Mouse (Mus musculus): ENCODE data around the gene Olfr1211. TPM values are rescaled to one million over a fixed set of nuclear protein-coding genes. Genes with fewer than 3 reads are reported as not detected.

Gene Olfr1211
- not detected in 2 replicates for polyA plus RNA-seq (2016; fragmentation: Nextera tagmentation; extraction: Ambion mirVana)

DNA sequence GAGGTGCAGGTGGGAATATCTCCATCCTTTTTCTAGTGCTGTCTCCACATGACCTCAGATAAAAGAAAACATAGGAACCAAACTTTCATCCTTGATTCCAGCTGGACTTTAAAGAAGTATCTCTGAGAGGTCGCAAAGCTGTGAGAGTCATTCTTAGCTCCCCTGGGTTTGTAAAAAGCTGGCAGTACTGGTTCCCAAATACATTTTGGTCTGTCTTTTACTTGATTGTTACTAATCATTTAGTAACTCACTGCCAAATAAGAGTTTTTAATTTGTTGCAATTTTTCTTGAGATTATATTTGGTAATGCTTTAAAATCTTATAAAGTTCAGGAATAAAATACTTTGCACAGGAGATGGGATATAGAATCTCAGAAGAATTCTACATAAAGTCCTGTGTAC is at the start of gene Olfr1211:
TSS of gene Olfr1211 (minus strand) at position 101 of the 400 bp plus-strand sequence.
- no peak for DNase-seq (ENCODE audit: low spot score)
- Histone ChIP-seq H3K36me3 (no peaks in the 10 kb centered on the region), H3K4me3 (no peak within 1 kb of the TSS), H3K9me3 (no peaks in the 10 kb centered on the region), H3K27me3 (ENCODE audit: insufficient read depth, poor library complexity, severe bottlenecking) (no peaks in the 10 kb centered on the region), H3K4me1 (replicated peaks) (no peaks in the 10 kb centered on the region), H3K27ac (no peak within 1 kb of the TSS)
- WGBS = 94% methylated on average over 1 of the region's 1 CpGs

DNA sequence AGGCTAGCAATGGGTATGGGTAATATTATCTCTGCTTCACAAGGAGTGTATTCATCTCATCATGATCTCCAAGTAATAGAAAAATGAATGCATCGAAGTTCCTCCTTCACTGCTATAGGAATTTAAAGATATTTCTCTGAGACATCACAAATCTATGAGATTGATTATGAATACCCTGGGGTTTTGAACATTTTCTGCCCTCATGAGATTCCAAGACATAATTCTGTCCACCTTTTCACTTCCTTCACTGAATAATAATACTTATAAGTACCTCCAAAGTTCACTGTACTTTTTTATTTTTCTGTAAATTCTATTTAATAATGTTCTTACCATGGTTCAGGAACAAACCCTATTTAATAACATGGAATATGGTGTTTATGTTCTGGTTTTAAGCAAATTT is 42.3 kb upstream of the Olfr1211 start, which contains the start of gene Gm13762:
TSS of gene Gm13762 (minus strand) at position 101 of the 400 bp plus-strand sequence.
- no peak within 1 kb of the TSS for H3K4me3 ChIP-seq
- no peak for DNase-seq (ENCODE audit: low spot score)
- 82% methylated on average over 1 of the region's 1 CpGs for WGBS
- no peaks in the 10 kb centered on the region for H3K4me1 ChIP-seq (replicated peaks)
- no peaks in the 10 kb centered on the region for H3K36me3 ChIP-seq
- H3K9me3 ChIP-seq = no peaks in the 10 kb centered on the region
- H3K27me3 ChIP-seq (ENCODE audit: insufficient read depth, poor library complexity, severe bottlenecking) = no peaks in the 10 kb centered on the region
- no peak within 1 kb of the TSS for H3K27ac ChIP-seq

DNA sequence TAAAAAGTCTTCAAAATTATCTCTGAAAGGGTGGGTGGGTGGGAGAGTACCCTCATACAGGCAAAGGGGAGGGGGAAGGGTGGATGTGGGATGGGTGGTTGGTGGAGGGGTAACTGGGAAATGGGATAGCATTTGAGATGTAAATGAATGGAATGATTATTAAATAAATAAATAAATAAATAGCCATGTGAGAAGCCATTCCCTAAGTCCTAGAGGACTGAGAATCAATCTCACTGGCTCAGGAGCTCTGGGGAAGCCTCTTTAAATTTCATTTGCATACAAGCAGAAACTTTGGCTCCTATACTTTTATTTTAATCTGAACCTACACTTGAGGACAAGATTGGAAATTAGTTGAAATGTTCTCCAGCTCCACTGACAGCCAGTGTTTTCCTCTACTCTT is 15.8 kb upstream of the Olfr1211 start, which contains the start of gene Olfr1212:
TSS of gene Olfr1212 (plus strand) at position 301 of the 400 bp plus-strand sequence.
- H3K27me3 ChIP-seq (ENCODE audit: insufficient read depth, poor library complexity, severe bottlenecking) = no peaks in the 10 kb centered on the region
- H3K36me3 ChIP-seq = no peaks in the 10 kb centered on the region
- no peaks in the 10 kb centered on the region for H3K9me3 ChIP-seq
- DNase-seq (ENCODE audit: low spot score) = no peak
- H3K4me3 ChIP-seq = no peak within 1 kb of the TSS
- no peaks in the 10 kb centered on the region for H3K4me1 ChIP-seq (replicated peaks)
- H3K27ac ChIP-seq = no peak within 1 kb of the TSS

GRCm38 (mm10) chr2:88915057-88915456 is 22.9 kb downstream of the Olfr1211 start, which contains the start of gene Olfr1209:
TSS of gene Olfr1209 (minus strand) at chr2:88915157.
- DNase-seq (ENCODE audit: low spot score) = no peak
- 86% methylated on average over 3 of the region's 3 CpGs for WGBS
- Histone ChIP-seq H3K27ac (no peak within 1 kb of the TSS), H3K4me3 (no peak within 1 kb of the TSS), H3K36me3 (no peaks in the 10 kb centered on the region), H3K9me3 (no peaks in the 10 kb centered on the region), H3K4me1 (replicated peaks) (no peaks in the 10 kb centered on the region), H3K27me3 (ENCODE audit: insufficient read depth, poor library complexity, severe bottlenecking) (no peaks in the 10 kb centered on the region)

- Histone ChIP-seq H3K27me3 (ENCODE audit: insufficient read depth, poor library complexity, severe bottlenecking) (no peaks in the 10 kb centered on the region), H3K36me3 (no peaks in the 10 kb centered on the region), H3K4me1 (replicated peaks) (no peaks in the 10 kb centered on the region), H3K27ac (no peak within 1 kb of the TSS), H3K4me3 (no peak within 1 kb of the TSS), H3K9me3 (no peaks in the 10 kb centered on the region)
- DNase-seq (ENCODE audit: low spot score) = no peak
Measured at GRCm38 (mm10) chr2:88902211-88902610, 35.7 kb downstream of the Olfr1211 start, which contains the start of gene Olfr1208. TSS of gene Olfr1208 (minus strand) at chr2:88902311.

Other genes starting within 250 kb of the Olfr1211 start
- not detected in 2 replicates for gene Olfr1195, start 248.9 kb downstream of the Olfr1211 start, polyA plus RNA-seq (2016; fragmentation: Nextera tagmentation; extraction: Ambion mirVana)
- gene Olfr1196, start 233.5 kb downstream of the Olfr1211 start, polyA plus RNA-seq (2016; fragmentation: Nextera tagmentation; extraction: Ambion mirVana) = not detected in 2 replicates
- gene Olfr1197, start 205.7 kb downstream of the Olfr1211 start, polyA plus RNA-seq (2016; fragmentation: Nextera tagmentation; extraction: Ambion mirVana) = not detected in 2 replicates
- gene Olfr1198, start 186.7 kb downstream of the Olfr1211 start, polyA plus RNA-seq (2016; fragmentation: Nextera tagmentation; extraction: Ambion mirVana) = not detected in 2 replicates
- gene Olfr1199, start 177.6 kb downstream of the Olfr1211 start, polyA plus RNA-seq (2016; fragmentation: Nextera tagmentation; extraction: Ambion mirVana) = not detected in 2 replicates
- not detected in 2 replicates for gene Olfr1200, start 167.6 kb downstream of the Olfr1211 start, polyA plus RNA-seq (2016; fragmentation: Nextera tagmentation; extraction: Ambion mirVana)
- gene Olfr1201, start 145.1 kb downstream of the Olfr1211 start, polyA plus RNA-seq (2016; fragmentation: Nextera tagmentation; extraction: Ambion mirVana) = not detected in 2 replicates
- 0.04 TPM in 1 of 2 replicates, not detected in the other for gene Olfr1202, start 123.6 kb downstream of the Olfr1211 start, polyA plus RNA-seq (2016; fragmentation: Nextera tagmentation; extraction: Ambion mirVana)
- not detected in 2 replicates for gene Olfr1205, start 108.4 kb downstream of the Olfr1211 start, polyA plus RNA-seq (2016; fragmentation: Nextera tagmentation; extraction: Ambion mirVana)
- not detected in 2 replicates for gene Olfr1204, start 88.8 kb downstream of the Olfr1211 start, polyA plus RNA-seq (2016; fragmentation: Nextera tagmentation; extraction: Ambion mirVana)
- gene Olfr1206, start 74.9 kb downstream of the Olfr1211 start, polyA plus RNA-seq (2016; fragmentation: Nextera tagmentation; extraction: Ambion mirVana) = not detected in 2 replicates
- not detected in 2 replicates for gene Olfr1208, start 35.8 kb downstream of the Olfr1211 start, polyA plus RNA-seq (2016; fragmentation: Nextera tagmentation; extraction: Ambion mirVana)
- gene Olfr1209, start 23.0 kb downstream of the Olfr1211 start, polyA plus RNA-seq (2016; fragmentation: Nextera tagmentation; extraction: Ambion mirVana) = not detected in 2 replicates
- gene Olfr1212, start 15.9 kb upstream of the Olfr1211 start, polyA plus RNA-seq (2016; fragmentation: Nextera tagmentation; extraction: Ambion mirVana) = not detected in 2 replicates
- not detected in 2 replicates for gene Gm13762, start 42.2 kb upstream of the Olfr1211 start, polyA plus RNA-seq (2016; fragmentation: Nextera tagmentation; extraction: Ambion mirVana)
- gene Olfr1214, start 54.5 kb upstream of the Olfr1211 start, polyA plus RNA-seq (2016; fragmentation: Nextera tagmentation; extraction: Ambion mirVana) = not detected in 2 replicates
- not detected in 2 replicates for gene Olfr1215, start 68.9 kb upstream of the Olfr1211 start, polyA plus RNA-seq (2016; fragmentation: Nextera tagmentation; extraction: Ambion mirVana)
- not detected in 2 replicates for gene Olfr1216, start 80.2 kb upstream of the Olfr1211 start, polyA plus RNA-seq (2016; fragmentation: Nextera tagmentation; extraction: Ambion mirVana)
- not detected in 2 replicates for gene Olfr1217, start 94.0 kb upstream of the Olfr1211 start, polyA plus RNA-seq (2016; fragmentation: Nextera tagmentation; extraction: Ambion mirVana)
- gene Olfr1218, start 123.1 kb upstream of the Olfr1211 start, polyA plus RNA-seq (2016; fragmentation: Nextera tagmentation; extraction: Ambion mirVana) = not detected in 2 replicates
- not detected in 2 replicates for gene Olfr1219, start 145.4 kb upstream of the Olfr1211 start, polyA plus RNA-seq (2016; fragmentation: Nextera tagmentation; extraction: Ambion mirVana)
- not detected in 2 replicates for gene Olfr1220, start 168.7 kb upstream of the Olfr1211 start, polyA plus RNA-seq (2016; fragmentation: Nextera tagmentation; extraction: Ambion mirVana)
- gene Olfr1221, start 179.2 kb upstream of the Olfr1211 start, polyA plus RNA-seq (2016; fragmentation: Nextera tagmentation; extraction: Ambion mirVana) = not detected in 2 replicates
- gene Olfr1222, start 194.9 kb upstream of the Olfr1211 start, polyA plus RNA-seq (2016; fragmentation: Nextera tagmentation; extraction: Ambion mirVana) = not detected in 2 replicates
- gene Olfr1223, start 213.4 kb upstream of the Olfr1211 start, polyA plus RNA-seq (2016; fragmentation: Nextera tagmentation; extraction: Ambion mirVana) = not detected in 2 replicates
- not detected in 2 replicates for gene Olfr1224-ps1, start 226.0 kb upstream of the Olfr1211 start, polyA plus RNA-seq (2016; fragmentation: Nextera tagmentation; extraction: Ambion mirVana)
- not detected in 2 replicates for gene Olfr1225, start 236.6 kb upstream of the Olfr1211 start, polyA plus RNA-seq (2016; fragmentation: Nextera tagmentation; extraction: Ambion mirVana)